In genomic region chr16:21109473-21109872, GRCm38 (mm10) we compare ENCODE assay signal across 19 mouse cellular contexts. TPM values are rescaled to one million over a fixed set of nuclear protein-coding genes. Genes with fewer than 3 reads are reported as not detected.
DNase-seq lines count a peak whose midpoint lies in the region; ATAC-seq and TF ChIP-seq lines count a peak whose summit lies in the region.
"Had no signal": no experiment of that assay in that cellular context is flagged by ENCODE, and none has a peak within 500 bp of the region (broad histone marks: within the 10 kb centered on the region; RNA-seq: fewer than 3 reads in every experiment).

No protein-coding gene starts in this region.

- no peaks in the 10 kb centered on the region for H3K27me3 ChIP-seq in kidney, embryonic 16.5 days (ENCODE audit: insufficient read depth, low read length)
- H3K27me3 ChIP-seq in small intestine, adult 2 months (ENCODE audit: control insufficient read depth, insufficient read depth, low read length), result no peaks in the 10 kb centered on the region
- H3K27me3 ChIP-seq: forebrain, embryonic 12.5 days; heart, embryonic 13.5 days; hindbrain, embryonic 12.5 days; lung, embryonic 15.5 days; midbrain, embryonic 13.5 days; neural tube, embryonic 12.5 days had no signal

- no peaks in the 10 kb centered on the region for H3K4me1 ChIP-seq in kidney, embryonic 16.5 days (ENCODE audit: insufficient read depth, low read length)
- H3K4me1 ChIP-seq in small intestine, adult 2 months (ENCODE audit: control insufficient read depth, insufficient read depth, insufficient read length, low read length), result no peaks in the 10 kb centered on the region
- H3K4me1 ChIP-seq: forebrain, embryonic 12.5 days; heart, embryonic 13.5 days; hindbrain, embryonic 12.5 days; lung, embryonic 15.5 days; midbrain, embryonic 13.5 days; neural tube, embryonic 12.5 days had no signal

- peak; percentile 15 for DNase-seq in adrenal gland, adult 2 months
- no peak for DNase-seq in adrenal gland, postnatal 4 days (ENCODE audit: low spot score in 2 of 2)
- DNase-seq in kidney, adult 8-10 months, result peak; percentile 9 to 38
- peak; percentile 4 for DNase-seq in right cerebral cortex, adult 18-20 months
- DNase-seq in right cerebral cortex, postnatal 36 days (ENCODE audit: low spot score in 2 of 2), result no peak
- no peak for DNase-seq in urinary bladder, postnatal 10 days (ENCODE audit: low spot score)
- DNase-seq: cerebellum, adult 9-11 months; gastrocnemius, postnatal 10 days; retina, postnatal 1 day; thymus, adult 18-20 months had no signal

- ATAC-seq in kidney, embryonic 16.5 days (ENCODE audit: low FRiP score, low TSS enrichment), result no peak
- ATAC-seq: midbrain, embryonic 13.5 days had no signal

- H3K4me2 ChIP-seq in kidney, embryonic 16.5 days (replicated peaks; ENCODE audit: low read depth, low read length), result no peak overlapping the region
- H3K4me2 ChIP-seq: forebrain, embryonic 12.5 days; heart, embryonic 13.5 days; hindbrain, embryonic 12.5 days; lung, embryonic 15.5 days; midbrain, embryonic 13.5 days; neural tube, embryonic 12.5 days had no signal

- no peak overlapping the region for H3K9ac ChIP-seq in kidney, embryonic 16.5 days (replicated peaks; ENCODE audit: low read length)
- H3K9ac ChIP-seq: forebrain, embryonic 12.5 days; heart, embryonic 13.5 days; hindbrain, embryonic 12.5 days; lung, embryonic 15.5 days; midbrain, embryonic 13.5 days; neural tube, embryonic 12.5 days had no signal

- H3K4me3 ChIP-seq in kidney, embryonic 16.5 days (ENCODE audit: low read length), result no peak overlapping the region
- H3K4me3 ChIP-seq in small intestine, adult 2 months (ENCODE audit: low read depth, low read length), result no peak overlapping the region
- H3K4me3 ChIP-seq: forebrain, embryonic 12.5 days; heart, embryonic 13.5 days; hindbrain, embryonic 12.5 days; lung, embryonic 15.5 days; midbrain, embryonic 13.5 days; neural tube, embryonic 12.5 days had no signal

- TF ChIP-seq CTCF in small intestine, adult 2 months (IDR thresholded peaks at IDR 0.05; ENCODE audit: extremely low read depth, insufficient read length, insufficient replicate concordance, low read depth, low read length), result peak; percentile 38; the same call in 1 of the 2 replicates

- H3K36me3 ChIP-seq in kidney, embryonic 16.5 days (ENCODE audit: insufficient read depth, low read length), result no peaks in the 10 kb centered on the region
- no peaks in the 10 kb centered on the region for H3K36me3 ChIP-seq in small intestine, adult 2 months (ENCODE audit: control insufficient read depth, insufficient read depth, low read length)
- H3K36me3 ChIP-seq: forebrain, embryonic 12.5 days; heart, embryonic 13.5 days; hindbrain, embryonic 12.5 days; lung, embryonic 15.5 days; midbrain, embryonic 13.5 days; neural tube, embryonic 12.5 days had no signal

- H3K9me3 ChIP-seq in kidney, embryonic 16.5 days (ENCODE audit: low read length), result no peaks in the 10 kb centered on the region
- H3K9me3 ChIP-seq: forebrain, embryonic 12.5 days; heart, embryonic 13.5 days; hindbrain, embryonic 12.5 days; lung, embryonic 15.5 days; midbrain, embryonic 13.5 days; neural tube, embryonic 12.5 days had no signal

- WGBS in kidney, embryonic 16.5 days, result 45% methylated on average over 1 of the region's 1 CpGs
- 87% methylated on average over 1 of the region's 1 CpGs for WGBS in small intestine, adult 2 months

- TF ChIP-seq POLR2A in small intestine, adult 2 months (IDR thresholded peaks at IDR 0.05; ENCODE audit: low read depth, low read length), result no peak

- H3K27ac ChIP-seq in kidney, embryonic 16.5 days (ENCODE audit: low read length), result no peak overlapping the region
- H3K27ac ChIP-seq in small intestine, adult 2 months (ENCODE audit: insufficient read depth, low read depth, low read length), result no peak overlapping the region
- H3K27ac ChIP-seq: forebrain, embryonic 12.5 days; heart, embryonic 13.5 days; hindbrain, embryonic 12.5 days; lung, embryonic 15.5 days; midbrain, embryonic 13.5 days; neural tube, embryonic 12.5 days had no signal

RNA-seq across cellular contexts. Expression of gene Teddm3, which starts 44.3 kb away (rescaled TPM):
- total RNA-seq in adrenal gland, adult 2 months (2021), result not detected
- 0.08 and 0.17 TPM in 2 replicates for polyA plus RNA-seq in adrenal gland, adult 2 months (2012; rRNA removed)
- not detected for total RNA-seq in adrenal gland, postnatal 4 days (2021)
- 0.14 TPM in 1 of 2 replicates, not detected in the other for polyA plus RNA-seq in kidney, embryonic 16.5 days (2015; fragmentation: Nextera tagmentation; extraction: Ambion mirVana)
- polyA plus RNA-seq in small intestine, adult 2 months (2012; rRNA removed), result 10.6 TPM in 1 of 2 replicates, not detected in the other
- total RNA-seq: gastrocnemius, postnatal 10 days had no signal
- polyA plus RNA-seq: forebrain, embryonic 12.5 days; heart, embryonic 13.5 days; hindbrain, embryonic 12.5 days; limb, embryonic 11.5 days; lung, embryonic 15.5 days; midbrain, embryonic 13.5 days; neural tube, embryonic 12.5 days had no signal

Comparison
In these comparisons a context has a peak if more than half of its experiments do, and no peak if none do; other contexts are left out.
1. DNase-seq: peak in adrenal gland, adult 2 months (single experiment), kidney, adult 8-10 months (2 of 2) and right cerebral cortex, adult 18-20 months (single experiment); none in adrenal gland, postnatal 4 days (0 of 2), right cerebral cortex, postnatal 36 days (0 of 2) and urinary bladder, postnatal 10 days (single experiment).